Mouse (Mus musculus): ENCODE measurements around the gene Ppp1r35.

DNA sequence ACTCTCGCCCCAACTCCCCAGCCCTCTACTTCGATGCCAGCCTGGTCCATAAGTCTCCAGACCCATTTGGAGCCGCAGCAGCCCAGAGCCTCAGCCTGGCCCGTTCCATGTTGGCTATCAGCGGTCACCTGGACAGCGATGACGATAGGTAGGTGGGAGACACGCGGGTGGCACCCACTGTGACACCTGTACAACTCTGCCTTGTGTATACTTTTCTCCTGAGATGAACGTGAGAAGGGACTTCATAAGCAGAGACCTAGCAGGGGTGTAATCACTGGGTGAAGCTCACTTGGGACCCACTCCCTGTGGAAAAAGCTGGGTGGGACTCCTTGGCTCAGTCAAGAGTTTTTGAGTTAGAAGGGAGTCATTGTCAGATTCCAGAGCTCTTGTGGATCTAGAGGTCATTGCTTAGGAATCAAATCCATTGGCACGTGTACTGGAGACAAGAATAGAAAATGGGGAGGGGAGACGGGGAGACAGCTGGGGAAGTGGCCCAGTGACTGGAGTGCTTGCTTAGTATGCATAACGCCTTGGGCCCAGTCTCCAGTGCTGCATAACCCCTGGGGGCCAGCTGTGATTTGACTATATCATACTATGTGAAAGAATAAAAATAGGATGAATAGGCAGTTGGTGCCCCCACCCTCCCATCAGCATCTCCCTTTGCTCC, 27.3 kb upstream of the Ppp1r35 start:
- TF ChIP-seq CTCF (conservative IDR thresholded peaks at IDR 0.05; ENCODE audit: low read length) (no peak), NANOG (IDR thresholded peaks at IDR 0.05; ENCODE audit: borderline replicate concordance, low read length) (no peak), POU5F1 (IDR thresholded peaks at IDR 0.05; ENCODE audit: borderline replicate concordance, low read length) (no peak)
